Mouse (Mus musculus) embryonic fibroblast, embryonic 13.5 days (primary cell): Measurements from ENCODE around the gene Mylpf.

ENCODE experiments used
- CTCF ChIP-seq: IDR thresholded peaks from 2 replicates; pipeline ENCODE4 v1.5.1; 2011; ENCODE audit warnings: mild to moderate bottlenecking, control low read depth, low read length, moderate library complexity, borderline replicate concordance; ENCODE audit not compliant: insufficient read depth
- POLR2A ChIP-seq: IDR thresholded peaks from 2 replicates; pipeline ENCODE4 v1.6.1; 2011; ENCODE audit warnings: low read depth, mild to moderate bottlenecking, control low read depth, low read length, moderate library complexity

DNA sequence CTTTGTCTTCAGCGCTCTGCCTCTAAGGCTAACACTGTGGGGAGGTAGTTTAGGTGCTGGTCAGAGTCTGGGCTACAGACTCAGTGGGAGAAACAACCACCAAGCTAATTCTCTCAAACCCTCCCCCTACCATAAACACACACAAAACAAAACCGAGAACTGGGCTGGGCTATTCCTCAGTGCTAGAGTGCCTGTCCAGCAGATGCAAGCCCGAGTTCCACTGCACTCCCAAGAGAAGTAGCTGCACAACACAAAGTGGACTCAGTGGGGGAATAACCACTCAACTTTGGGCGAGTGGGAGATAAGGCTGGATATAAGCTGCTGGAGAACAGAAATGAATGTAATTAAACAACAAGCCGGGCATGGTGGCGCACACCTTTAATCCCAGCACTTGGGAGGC, 18.0 kb upstream of the Mylpf start:
- TF ChIP-seq CTCF (no peak), POLR2A (no peak; the same call in 1 of the 2 replicates)
